Mouse (Mus musculus) cortical plate, adult 2 months (tissue): ENCODE measurements around the gene Trpv4. TPM values are rescaled to one million over a fixed set of nuclear protein-coding genes. Genes with fewer than 3 reads are reported as not detected.

Experiments used
- H3K27ac ChIP-seq: fragments of 200-500 bp; 2 replicates; pipeline ENCODE4 v1.5.1; 2012; ENCODE audit warnings: low read length, control low read depth, inconsistent platforms; ENCODE audit not compliant: insufficient read depth
- H3K4me1 ChIP-seq: fragments of 200-500 bp; 2 replicates; pipeline ENCODE4 v1.6.1; 2011; ENCODE audit warnings: low read length; ENCODE audit not compliant: control insufficient read depth, insufficient read depth
- H3K4me3 ChIP-seq: fragments of 200-500 bp; 2 replicates; pipeline ENCODE4 v1.5.1; 2011; ENCODE audit warnings: mild to moderate bottlenecking, low read length, control low read depth; ENCODE audit not compliant: insufficient read depth
- CTCF ChIP-seq: fragments of 200-500 bp; IDR thresholded peaks from 2 replicates; pipeline ENCODE4 v1.5.1; 2011; ENCODE audit warnings: mild to moderate bottlenecking, control low read depth, low read length; ENCODE audit not compliant: insufficient read depth; ENCODE audit errors: extremely low read depth
- POLR2A ChIP-seq: fragments of 200-500 bp; IDR thresholded peaks from 2 replicates; pipeline ENCODE4 v1.6.1; 2011; ENCODE audit warnings: mild to moderate bottlenecking, low read length, control low read depth; ENCODE audit not compliant: insufficient read depth; ENCODE audit errors: extremely low read depth
- polyA plus RNA-seq: library from polyadenylated mRNA; depleted of rRNA; stranded (reverse); fragments of >200 nt; gene quantifications from 2 replicates; pipeline ENCODE4 v1.2.3, GENCODE M21; 2012

The Trpv4 gene
- polyA plus RNA-seq, 1 experiment = 2.1 TPM

DNA sequence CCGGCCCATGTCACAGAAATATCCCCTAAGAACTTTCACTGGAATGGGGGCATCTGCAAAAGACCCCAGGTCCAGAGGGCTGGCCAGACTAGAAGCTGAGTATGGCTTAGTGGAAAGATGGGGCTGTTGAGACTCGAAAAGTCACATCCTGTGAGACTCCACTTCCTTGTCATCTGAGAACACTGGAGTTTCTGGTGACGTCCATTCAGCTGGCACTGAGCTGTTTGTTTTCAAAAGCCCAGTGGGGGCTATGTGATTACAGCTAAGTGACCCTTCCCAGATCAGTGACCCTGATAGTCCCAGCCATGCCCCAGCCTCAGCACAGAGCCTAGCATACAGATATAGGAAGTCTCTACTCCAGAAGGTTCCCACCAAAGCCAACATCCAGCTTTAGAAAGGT is 6.8 kb downstream of the Trpv4 start:
- H3K4me1 ChIP-seq = no peaks in the 10 kb centered on the region
- no peak for TF ChIP-seq POLR2A
- no peak for TF ChIP-seq CTCF

DNA sequence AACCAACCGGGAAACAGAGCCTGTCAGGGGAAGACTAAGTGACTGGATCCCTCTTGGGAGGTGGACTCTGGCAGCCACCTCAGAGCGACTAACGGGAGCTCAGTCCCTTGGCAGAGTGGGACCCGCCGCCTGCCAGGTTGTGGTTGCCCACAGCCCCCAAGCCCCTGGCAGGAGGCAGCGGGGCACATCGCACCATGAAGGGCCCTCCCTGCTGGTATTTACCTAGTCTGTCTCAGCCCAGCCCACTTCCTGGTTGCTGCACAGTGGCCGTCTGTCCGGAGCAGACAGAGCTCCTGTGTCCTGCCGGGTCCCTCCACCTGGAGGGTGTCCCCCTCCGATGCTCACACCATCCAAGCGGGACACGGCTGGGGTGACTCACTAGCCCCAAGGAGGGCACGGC is 7.2 kb downstream of the Trpv4 start:
- Histone ChIP-seq H3K27ac (no peak overlapping the region), H3K4me1 (no peaks in the 10 kb centered on the region), H3K4me3 (no peak overlapping the region)
- TF ChIP-seq CTCF (no peak), POLR2A (no peak)

More for the DNA sequence above, 6.8 kb downstream of the Trpv4 start:
- Histone ChIP-seq H3K27ac (no peak overlapping the region), H3K4me3 (no peak overlapping the region)

DNA sequence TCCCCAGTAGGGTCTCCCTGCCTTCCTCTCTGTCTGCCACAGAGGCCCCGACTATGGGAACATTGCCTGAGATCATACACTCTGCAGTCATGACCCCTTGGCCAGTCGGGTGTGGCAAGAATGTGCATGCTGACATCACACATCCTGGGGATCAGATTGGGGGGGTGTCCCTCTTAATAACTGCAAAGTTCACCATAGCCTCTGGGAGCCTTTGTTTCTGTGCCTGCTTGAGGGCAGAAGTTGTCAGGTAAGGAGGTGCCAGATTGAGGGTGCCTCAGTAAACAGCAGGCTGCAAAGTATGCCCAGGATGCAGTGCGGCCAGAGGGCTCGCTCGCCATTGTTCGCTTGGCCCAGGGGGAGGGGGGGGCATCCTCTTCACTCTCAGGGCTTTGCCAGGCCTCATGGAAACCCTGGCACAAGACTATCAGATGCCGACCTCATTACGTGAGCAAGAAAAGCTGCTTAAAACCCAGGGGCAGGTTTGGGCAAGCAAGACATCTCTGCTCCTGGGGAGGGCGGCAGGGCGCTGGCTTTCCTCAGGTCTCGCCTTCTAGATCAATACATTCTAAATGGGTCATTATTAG is 9.4 kb downstream of the Trpv4 start:
- no peaks in the 10 kb centered on the region for H3K4me1 ChIP-seq
- H3K4me3 ChIP-seq = no peak overlapping the region
- TF ChIP-seq CTCF (no peak), POLR2A (no peak)
- no peak overlapping the region for H3K27ac ChIP-seq

DNA sequence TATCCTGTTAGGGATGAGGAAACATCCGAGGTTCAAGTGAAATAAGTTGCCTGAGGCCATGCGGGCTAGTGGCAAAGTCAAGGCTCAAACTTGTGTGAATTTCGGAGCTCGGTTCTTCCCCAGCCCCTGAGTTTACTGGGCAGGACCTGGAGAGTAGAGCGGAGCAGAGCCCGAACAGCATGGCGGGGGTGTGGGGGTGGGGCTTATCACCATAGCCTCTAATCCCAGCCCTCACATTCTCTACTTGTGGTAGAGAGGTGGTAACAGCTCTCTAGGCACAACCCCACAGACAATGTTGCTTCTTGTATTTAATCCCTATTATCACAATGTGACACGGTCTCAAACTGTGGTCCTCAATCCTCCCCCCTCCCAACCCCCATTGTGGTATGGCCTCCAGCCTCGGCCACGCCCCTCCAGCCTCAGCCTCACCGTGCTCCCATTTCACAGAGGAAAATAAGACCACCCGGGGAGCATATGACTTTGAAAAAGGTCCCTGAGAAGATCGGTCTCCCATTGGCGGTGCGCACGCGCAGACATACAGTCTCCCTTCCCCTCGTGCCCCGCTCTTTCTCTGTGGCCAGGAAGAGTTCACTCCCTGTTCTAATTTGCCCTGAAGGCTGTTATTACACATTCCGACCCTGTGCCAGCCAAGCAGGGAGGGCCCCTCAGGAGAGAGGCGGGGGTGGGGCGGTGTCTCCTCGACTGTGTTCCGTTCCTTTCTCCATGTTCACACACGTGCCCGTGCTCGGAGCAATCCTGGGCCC is 10.8 kb downstream of the Trpv4 start:
- Histone ChIP-seq H3K4me1 (no peaks in the 10 kb centered on the region), H3K4me3 (peak overlapping the region; percentile 21; the same call in 1 of the 2 replicates), H3K27ac (no peak overlapping the region)
- no peak for TF ChIP-seq POLR2A
- no peak for TF ChIP-seq CTCF

DNA sequence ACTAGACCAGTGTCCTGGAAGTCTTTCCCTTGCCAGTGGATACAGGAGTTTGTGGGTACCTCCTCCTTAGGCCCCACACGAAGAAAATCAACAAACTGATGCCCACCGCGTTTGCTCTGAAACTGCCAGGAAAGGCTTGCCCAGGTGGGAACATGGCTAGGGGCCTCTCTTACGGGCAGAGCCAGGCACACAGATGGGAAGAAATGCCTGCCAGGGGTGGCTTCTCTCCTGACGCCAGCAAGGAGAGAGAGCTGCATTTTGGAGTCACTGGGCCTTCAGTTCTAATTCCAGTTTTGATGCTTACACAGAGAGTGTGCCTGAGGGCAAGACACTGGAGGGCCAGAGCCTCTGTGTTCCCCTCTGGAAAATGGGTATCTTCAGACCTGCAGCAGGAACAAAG is 12.3 kb downstream of the Trpv4 start:
- H3K4me1 ChIP-seq = no peaks in the 10 kb centered on the region
- no peak overlapping the region for H3K4me3 ChIP-seq
- no peak overlapping the region for H3K27ac ChIP-seq
- no peak for TF ChIP-seq CTCF
- TF ChIP-seq POLR2A = no peak

DNA sequence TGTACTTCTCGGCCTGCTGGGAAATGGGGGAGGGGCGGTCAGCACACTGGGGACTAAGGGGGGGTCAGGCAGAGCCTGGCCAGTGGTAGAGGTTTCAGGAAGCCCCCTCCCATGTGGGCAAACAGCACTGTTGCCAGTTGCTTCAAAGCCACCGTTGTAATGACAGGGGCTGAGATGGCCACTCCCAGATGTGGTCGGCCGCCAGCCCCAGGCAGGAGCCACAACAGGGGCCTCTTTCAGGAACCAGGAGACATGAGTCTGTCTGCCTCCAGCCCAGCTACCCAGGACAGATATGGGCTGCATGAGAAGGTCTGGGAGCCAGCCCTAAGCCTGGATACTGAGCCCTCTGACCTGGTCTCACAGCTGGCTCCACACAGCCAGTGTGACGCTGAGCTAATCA is 13.3 kb downstream of the Trpv4 start:
- Histone ChIP-seq H3K27ac (no peak overlapping the region), H3K4me1 (no peaks in the 10 kb centered on the region), H3K4me3 (no peak overlapping the region)
- no peak for TF ChIP-seq CTCF
- TF ChIP-seq POLR2A = no peak

DNA sequence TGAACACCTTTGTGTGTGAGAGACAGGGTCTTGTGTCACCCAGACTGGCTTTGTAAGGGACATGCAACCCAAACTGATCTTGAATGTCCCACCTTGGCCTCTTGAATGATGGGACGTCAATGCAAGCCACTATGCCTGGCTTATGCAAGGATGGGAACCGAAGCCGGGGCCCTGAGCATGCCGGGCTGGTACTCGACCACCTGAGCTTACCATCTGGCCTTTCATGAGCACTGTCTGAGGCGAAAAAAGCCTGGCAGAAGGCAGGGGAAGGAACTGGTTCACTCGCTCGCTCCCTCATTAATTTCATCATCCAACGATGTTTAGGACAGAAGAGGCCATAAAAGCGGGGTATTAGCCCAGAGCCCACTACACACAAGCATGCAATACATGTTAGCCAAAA is 17.4 kb downstream of the Trpv4 start:
- Histone ChIP-seq H3K4me1 (no peaks in the 10 kb centered on the region), H3K27ac (no peak overlapping the region), H3K4me3 (no peak overlapping the region)
- no peak for TF ChIP-seq POLR2A
- no peak for TF ChIP-seq CTCF

DNA sequence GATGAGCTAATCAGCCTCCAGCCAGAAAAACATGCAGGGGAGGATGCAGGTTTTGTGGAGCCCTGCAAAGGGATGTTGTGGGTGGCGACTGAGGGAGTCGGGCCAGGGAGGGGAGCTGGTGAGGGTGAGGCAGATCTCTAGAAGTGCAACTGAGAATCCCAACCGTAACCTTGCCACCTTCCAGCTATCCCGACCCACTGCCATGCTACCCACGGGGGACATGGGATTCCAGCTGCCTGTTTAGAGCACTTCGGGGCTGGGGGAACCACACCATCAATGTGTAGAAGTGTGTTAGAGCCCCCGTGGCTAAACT is 18.6 kb downstream of the Trpv4 start:
- Histone ChIP-seq H3K4me1 (no peaks in the 10 kb centered on the region), H3K4me3 (no peak overlapping the region), H3K27ac (no peak overlapping the region)
- TF ChIP-seq CTCF (no peak), POLR2A (no peak)

DNA sequence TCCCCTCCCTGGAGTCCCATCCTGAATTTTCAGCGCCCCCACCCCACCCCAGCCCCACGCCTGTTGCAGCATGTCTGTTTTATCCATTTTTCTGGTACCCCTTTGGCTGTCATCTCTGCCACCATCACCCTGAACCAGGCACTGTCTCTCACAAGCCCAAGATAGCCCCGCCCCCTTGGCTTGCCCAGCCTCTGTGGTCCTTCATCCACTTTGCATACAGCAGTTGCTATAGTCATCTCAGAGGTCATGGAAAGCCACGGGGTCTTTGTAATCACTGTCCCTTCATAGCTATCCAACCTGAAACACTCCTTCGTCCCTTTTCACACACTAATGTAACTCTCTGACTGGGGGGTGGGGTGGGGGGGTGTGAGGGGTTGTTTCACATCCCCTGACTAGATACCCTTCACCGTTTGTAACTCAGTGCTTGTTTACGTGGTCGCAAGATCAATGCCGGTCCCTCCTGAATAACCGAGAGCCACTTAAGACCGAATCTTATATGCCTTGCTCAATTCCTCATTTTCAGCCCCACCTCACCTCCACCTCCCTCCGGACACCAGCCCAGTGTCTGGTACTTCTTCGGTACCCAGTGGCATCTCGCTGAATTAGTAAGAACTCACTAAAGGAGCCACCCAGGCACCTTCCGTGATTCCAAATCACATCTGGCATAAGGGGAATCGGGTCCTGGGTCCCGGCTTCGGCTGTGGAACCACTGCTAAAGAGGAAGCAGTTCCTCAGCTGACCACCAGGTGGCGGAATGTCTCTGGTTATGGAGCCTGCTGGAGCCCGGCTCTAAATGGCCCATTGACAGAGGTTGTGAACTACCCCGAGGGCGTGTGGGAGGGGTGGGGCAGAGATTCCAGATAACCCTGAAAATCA is 19.2 kb downstream of the Trpv4 start:
- H3K4me1 ChIP-seq = no peaks in the 10 kb centered on the region
- H3K4me3 ChIP-seq = no peak overlapping the region
- TF ChIP-seq POLR2A (no peak), CTCF (peak; percentile 80)
- H3K27ac ChIP-seq = no peak overlapping the region

DNA sequence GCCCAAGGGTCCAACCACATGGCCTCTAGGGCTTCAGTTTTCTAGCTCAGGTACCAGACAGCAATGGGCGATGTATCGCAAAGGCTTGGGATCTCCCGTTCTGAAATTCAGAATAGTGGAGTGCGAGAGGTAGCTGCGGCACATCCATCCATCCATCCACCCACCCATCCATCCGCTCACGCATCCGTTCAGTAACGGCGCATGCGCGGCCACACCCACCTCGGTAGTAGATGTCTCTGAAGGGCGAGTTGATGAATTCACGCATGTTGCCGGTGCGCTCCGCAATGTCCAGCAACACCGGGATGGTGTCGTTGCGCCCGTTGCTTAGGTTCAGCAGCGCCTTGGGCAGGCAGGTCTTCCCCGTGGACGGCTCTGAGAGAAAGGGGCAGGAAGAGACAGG is 22.1 kb downstream of the Trpv4 start:
- TF ChIP-seq CTCF (no peak), POLR2A (no peak)
- Histone ChIP-seq H3K4me3 (no peak overlapping the region), H3K4me1 (no peaks in the 10 kb centered on the region), H3K27ac (no peak overlapping the region)
